Mouse (Mus musculus): ENCODE results near the gene Stab2.

Stab2 gene

DNA sequence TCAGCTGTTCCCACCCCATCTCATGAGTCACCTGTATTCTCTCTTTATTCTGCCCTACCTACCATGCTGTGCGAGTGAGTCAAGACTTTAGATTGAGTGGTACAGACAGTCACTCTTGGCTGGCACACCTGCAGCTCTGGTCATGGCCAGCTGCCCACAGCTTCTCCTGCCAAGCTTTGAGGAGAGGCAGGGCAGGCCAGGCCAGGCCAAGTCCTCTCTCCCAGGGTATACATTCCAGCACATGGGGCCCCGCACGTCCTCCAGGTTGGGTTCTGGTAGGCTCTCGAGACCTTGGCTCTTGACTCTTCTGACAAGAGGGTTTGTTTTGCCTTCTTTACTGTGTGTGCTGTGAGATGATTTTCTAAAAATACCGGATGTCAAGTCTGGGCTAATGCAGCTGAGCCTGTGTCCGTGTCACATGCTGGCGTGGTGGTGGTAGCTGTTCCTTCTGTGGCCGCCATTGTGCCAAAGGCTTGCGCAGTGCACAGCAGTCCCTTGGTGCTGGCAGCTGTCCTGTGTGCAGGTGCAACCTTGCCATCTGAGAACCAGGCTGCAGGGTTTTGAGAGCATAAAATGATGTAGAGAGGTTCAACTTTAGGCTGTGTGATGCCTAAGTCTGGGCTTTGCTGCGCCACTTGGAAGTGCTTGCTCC, 181.8 kb downstream of the Stab2 start:
- DNase-seq (ENCODE audit: low spot score): no peak

DNA sequence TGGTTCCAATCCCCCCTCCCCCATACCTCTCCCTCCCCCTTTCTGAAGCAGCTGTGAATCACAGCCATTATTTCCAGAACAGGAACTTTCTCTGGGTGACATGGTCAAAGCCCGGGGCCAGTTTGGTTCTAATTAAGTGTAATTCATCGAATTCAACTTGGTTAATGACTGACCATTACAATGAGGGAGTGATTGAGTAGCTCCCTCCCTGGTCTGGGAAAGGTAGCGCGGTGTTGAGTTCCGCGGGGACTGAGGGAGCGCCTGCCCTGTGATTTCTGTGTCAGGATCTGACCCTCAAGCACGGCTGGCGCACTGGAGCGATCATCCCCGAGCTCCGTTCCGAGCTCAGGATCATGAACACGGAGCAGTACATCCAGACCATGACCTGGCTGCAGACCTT, 183.0 kb downstream of the Stab2 start:
- no peak for DNase-seq (ENCODE audit: low spot score)

DNA sequence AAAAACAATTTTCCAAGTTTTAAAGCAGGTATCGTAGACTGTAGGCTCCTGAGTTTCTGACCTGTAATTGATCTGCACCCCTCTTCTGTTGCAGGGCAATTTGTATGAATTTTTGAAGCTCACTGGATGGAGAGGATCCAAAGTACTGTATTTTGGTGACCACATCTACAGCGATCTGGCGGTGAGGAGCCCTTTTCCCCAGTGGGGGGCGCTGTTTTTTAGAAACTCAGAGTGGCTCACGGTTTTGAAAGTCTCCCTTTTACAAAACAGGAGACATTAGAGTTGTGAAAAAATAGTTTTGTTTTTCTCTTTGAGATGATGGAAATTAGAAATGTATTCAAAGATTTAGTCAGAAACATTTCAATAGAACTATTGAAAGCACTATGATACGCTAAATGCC, 183.7 kb downstream of the Stab2 start:
- DNase-seq (ENCODE audit: low spot score): no peak

DNA sequence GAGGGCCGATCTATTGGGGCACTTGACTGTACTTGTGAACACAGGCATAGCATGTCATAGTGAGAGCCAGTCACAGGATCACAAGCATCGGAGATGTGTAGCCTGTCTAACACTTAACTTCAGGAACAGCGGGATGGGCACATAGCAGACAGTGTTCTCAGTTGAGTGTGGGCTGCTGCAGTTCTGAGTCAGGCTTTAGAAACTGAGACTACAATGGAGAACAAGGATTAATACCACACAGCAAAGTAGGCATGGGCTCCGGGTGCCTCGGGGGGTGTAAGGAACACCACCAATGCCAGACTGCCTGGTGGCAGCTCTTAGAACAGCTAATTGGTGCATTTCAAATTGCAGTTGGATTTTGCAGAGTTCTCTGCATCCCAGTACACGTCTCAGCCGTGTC, 186.8 kb downstream of the Stab2 start:
- DNase-seq (ENCODE audit: low spot score): no peak

DNA sequence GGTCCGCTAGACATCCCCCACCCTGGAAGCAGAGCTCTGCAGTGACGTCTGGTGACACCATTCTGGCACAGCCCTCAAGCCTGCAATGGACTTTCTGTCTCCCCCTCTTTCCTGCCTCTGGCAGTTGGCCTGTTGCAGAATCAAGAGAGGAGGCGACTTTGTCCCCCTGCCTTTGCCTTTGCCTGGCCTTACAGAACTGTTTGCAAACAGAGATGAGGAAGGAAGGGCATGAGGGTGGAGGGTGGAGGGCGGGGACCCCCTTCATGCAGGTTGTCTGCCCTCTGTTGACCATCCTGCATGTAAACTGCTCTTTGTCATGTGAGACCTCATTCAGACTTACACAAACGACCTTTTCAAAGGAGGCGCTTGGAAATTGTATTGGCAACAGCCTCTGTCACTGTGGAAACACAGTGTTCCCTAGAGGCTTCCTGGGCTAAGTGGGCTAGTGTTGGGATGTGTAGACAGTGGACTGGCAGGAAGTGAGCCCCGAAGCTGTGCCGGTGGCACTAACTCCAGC, 188.1 kb downstream of the Stab2 start:
- no peak for DNase-seq (ENCODE audit: low spot score)

DNA sequence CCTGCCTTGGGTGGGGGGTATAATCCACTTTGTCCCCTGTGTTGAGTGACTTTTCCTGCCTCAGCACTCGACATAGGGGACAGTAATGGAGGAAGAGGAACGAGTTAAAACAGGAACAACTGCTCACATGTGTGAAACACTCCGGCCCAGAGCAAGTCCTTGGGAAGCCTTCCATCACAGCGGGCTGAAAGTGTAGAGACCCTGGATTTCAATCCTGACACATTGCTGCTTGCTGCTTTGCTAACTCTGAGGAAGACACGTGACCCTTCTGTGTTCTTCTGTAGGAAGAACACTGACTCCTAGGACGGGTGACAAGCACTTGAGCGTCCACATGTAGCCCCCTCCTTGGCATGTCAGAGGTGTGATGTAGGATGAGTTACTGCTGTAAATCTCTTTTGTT, 192.7 kb downstream of the Stab2 start:
- DNase-seq (ENCODE audit: low spot score): no peak

DNA sequence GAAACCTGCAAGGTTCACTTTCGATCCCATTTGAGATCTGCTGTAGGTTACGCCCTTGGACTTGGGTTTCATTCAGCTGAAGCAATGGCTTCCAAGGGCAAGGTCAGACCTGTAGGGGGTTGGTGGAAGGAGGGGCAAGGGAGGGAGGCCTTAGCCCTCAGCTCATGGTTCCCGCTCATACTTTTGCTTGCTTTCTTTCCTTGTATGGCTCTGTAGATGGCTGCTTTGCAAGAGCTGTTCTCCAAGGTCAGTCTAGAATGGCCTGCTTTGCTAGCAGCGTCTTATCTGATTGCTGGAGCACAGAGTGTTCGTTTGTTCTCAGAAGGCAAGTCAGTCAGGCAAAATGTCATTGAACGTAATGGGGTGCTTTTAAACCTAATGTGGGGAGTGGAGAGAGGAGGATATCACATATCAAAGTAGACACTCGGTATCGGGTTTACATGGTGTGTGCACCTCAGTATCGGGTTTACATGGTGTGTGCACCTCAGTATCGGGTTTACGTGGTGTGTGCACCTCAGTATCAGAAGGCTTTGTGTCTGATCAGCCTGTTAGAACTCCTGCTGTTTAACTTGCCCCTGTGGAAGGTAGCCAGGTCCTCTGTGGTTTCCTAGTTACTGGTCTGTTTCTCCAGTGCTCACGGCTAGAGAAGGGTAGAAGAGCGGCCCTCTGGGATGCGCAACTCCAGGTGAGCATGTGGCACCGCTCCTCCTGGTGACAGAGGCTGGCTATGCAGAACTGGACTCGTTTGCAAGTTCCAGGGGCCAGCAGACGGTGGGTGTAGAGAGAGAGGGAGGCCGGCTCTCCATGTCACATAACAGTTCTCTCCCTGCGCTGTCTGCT, 193.3 kb downstream of the Stab2 start:
- DNase-seq (ENCODE audit: low spot score): no peak

GRCm38 (mm10) chr10:86810612-86811011, 197.2 kb downstream of the Stab2 start:
- no peak for DNase-seq (ENCODE audit: low spot score)

DNA sequence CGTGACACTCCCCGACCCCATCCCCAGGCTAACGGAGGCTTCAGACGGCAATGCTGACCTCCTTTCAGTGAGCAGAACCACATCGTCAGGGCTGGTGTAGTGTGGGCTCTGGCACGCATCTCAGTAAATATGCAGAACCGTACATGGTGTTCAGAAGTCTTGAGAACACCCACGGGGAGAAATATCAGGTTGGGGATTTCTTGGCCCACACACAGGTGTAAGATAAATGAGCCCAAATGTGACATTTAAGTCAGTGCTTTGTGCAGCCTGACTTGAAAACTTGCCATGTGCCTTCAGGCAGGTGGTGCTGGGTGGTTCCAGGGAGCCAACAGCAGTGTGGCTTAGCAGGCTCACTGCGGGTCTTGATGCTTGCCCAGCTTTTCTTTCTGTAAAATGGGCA, 197.8 kb downstream of the Stab2 start:
- DNase-seq (ENCODE audit: low spot score): no peak

- no peak for DNase-seq (ENCODE audit: low spot score)
Observed at GRCm38 (mm10) chr10:86808013-86808758, 199.6 kb downstream of the Stab2 start.

GRCm38 (mm10) chr10:86807362-86807761, 200.5 kb downstream of the Stab2 start:
- DNase-seq (ENCODE audit: low spot score): no peak

DNA sequence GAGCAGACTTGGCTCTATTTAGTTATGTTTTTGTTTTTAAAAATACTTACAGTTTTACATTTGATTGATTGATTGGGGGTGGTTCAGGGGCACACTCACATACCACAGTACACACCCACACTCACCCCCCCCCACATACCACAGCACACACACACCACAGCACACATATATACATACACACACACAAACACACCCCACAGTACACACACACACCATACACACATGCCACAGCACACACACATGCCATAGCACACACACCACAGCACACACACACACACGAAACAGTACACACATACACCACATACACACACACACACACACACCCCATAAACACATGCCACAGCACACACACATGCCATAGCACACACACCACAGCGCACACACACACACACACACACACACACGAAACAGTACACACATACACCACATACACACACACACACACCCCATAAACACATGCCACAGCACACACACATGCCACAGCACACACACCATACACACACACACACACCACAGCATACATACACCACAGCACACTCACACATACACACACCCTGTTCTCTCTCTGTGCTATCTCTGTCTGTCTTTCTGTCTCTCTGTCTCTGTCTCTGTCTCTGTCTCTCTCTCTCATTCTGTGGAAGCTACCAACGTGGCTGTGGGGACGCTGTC, 211.6 kb downstream of the Stab2 start:
- no peak for DNase-seq (ENCODE audit: low spot score)

DNA sequence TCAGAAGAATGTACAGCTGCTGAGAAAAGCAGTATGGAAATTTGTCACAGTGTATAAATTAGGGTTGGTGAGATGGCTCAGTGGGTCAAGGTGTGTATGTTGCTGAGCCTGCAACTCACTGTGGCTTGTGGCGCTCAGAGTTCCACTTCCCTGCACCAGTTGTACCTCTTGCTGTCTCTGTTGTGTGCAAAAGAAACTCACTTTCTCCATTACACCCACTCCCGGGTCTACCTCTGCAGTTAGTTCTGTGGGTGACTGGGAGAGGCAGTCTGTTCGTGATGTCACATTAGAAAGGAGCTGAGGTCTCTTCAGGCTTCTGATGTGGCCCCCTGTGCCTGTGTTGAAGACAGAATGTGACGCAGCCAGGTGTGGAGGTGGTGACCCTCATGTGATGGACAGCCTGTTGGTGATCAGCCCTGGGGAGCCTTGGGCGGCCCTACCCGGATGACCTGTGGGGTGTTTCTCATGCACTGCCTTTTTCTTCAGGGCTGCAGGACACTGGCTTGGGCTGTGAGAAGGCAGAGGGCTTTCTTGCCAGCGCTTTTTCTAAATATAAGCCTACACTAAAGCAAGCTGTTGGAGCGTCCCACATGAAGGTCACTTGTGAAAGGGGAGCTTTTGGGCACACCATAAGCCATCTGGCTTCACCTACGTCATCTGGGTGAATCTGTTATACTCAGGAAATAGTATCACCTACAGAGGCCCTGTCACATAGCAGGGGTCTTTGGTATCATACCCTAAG, 212.9 kb downstream of the Stab2 start:
- DNase-seq (ENCODE audit: low spot score): no peak

DNA sequence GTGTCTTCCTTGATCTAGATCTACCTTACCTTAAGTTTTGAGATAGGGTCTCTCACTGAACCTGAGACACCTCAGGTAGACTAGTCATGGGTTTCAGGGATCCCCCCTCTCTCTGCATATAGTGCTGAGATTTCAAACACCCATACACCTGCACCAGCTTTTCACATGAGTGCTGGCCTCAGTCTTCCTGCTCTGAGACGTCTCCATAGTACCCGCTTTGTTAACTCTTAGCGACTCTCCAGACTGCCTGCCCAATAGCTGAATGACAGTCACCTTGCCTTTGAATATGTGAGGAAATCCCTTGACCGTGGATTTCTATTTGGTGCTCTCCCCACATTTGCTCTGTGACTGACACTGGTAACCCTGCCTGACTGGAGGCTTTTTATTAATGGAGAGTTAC, 213.6 kb downstream of the Stab2 start:
- DNase-seq (ENCODE audit: low spot score): no peak

DNA sequence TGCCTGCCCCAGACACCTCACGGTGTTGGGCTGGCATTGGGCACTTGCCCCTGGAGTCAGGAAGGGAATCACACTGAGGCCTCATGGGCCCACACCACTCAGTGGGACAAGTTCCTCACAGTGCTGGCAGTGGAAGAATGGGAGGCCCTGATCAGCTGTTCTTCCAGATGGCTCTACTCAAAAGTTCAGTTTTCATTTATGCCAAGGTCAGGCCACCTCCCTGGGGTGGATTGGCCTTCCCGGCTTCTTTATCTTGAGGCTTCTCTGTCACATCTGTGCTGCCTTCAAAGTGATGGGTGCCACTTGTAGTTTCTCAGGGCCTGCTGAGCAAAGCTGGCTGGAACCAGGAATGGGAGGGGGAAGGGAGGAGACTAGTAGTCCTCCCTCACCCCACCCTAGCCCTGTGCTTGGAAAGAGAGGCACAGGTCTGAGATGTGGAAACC, 214.3 kb downstream of the Stab2 start:
- no peak for DNase-seq (ENCODE audit: low spot score)

- no peak for DNase-seq (ENCODE audit: low spot score)
Observed at GRCm38 (mm10) chr10:86791507-86792184, 216.2 kb downstream of the Stab2 start.
